Mouse (Mus musculus) small intestine, adult 2 months (tissue): Measurements from ENCODE around the gene Ptcd1. TPM values are rescaled to one million over a fixed set of nuclear protein-coding genes. Genes with fewer than 3 reads are reported as not detected.

Experiments used
- H3K27ac ChIP-seq: fragments of 200-500 bp; 2 replicates; pipeline ENCODE4 v1.5.1; 2012; ENCODE audit warnings: low read depth, low read length, control low read depth, inconsistent platforms; ENCODE audit not compliant: insufficient read depth
- H3K27me3 ChIP-seq: fragments of 200-500 bp; 2 replicates; pipeline ENCODE4 v1.6.1; 2012; ENCODE audit warnings: mild to moderate bottlenecking, moderate library complexity, low read length, inconsistent platforms; ENCODE audit not compliant: control insufficient read depth, insufficient read depth
- H3K36me3 ChIP-seq: fragments of 200-500 bp; 2 replicates; pipeline ENCODE4 v1.6.1; 2012; ENCODE audit warnings: mild to moderate bottlenecking, low read length, control low read depth, inconsistent platforms; ENCODE audit not compliant: control insufficient read depth, insufficient read depth
- H3K4me1 ChIP-seq: fragments of 200-500 bp; 2 replicates; pipeline ENCODE4 v1.6.1; 2012; ENCODE audit warnings: low read length, inconsistent platforms, mixed read lengths; ENCODE audit not compliant: control insufficient read depth, insufficient read depth, insufficient read length
- H3K4me3 ChIP-seq: fragments of 200-500 bp; 2 replicates; pipeline ENCODE4 v1.5.1; 2012; ENCODE audit warnings: low read depth, mild to moderate bottlenecking, control low read depth, inconsistent platforms, low read length, moderate library complexity
- CTCF ChIP-seq: fragments of 200-500 bp; IDR thresholded peaks from 2 replicates; pipeline ENCODE4 v1.5.1; 2012; ENCODE audit warnings: low read depth, mild to moderate bottlenecking, control low read depth, inconsistent platforms, low read length, moderate library complexity, mixed read lengths; ENCODE audit not compliant: insufficient replicate concordance, insufficient read length; ENCODE audit errors: extremely low read depth
- POLR2A ChIP-seq: fragments of 200-500 bp; IDR thresholded peaks from 2 replicates; pipeline ENCODE4 v1.6.1; 2012; ENCODE audit warnings: low read depth, mild to moderate bottlenecking, control low read depth, inconsistent platforms, low read length, moderate library complexity
- WGBS: fragments of 180-500 bp; shearing (Covaris S2); methylation state at CpG from one replicate; pipeline ENCODE4 v1.1.7; 2018; 5-methylcytosine and 5-hydroxymethylcytosine counted together
- polyA plus RNA-seq: library from polyadenylated mRNA; depleted of rRNA; stranded (reverse); fragments of >200 nt; gene quantifications from 2 replicates; pipeline ENCODE4 v1.2.3, GENCODE M21; 2012; rRNA removed

Ptcd1 gene
- polyA plus RNA-seq, 1 experiment: 11.6 TPM

DNA sequence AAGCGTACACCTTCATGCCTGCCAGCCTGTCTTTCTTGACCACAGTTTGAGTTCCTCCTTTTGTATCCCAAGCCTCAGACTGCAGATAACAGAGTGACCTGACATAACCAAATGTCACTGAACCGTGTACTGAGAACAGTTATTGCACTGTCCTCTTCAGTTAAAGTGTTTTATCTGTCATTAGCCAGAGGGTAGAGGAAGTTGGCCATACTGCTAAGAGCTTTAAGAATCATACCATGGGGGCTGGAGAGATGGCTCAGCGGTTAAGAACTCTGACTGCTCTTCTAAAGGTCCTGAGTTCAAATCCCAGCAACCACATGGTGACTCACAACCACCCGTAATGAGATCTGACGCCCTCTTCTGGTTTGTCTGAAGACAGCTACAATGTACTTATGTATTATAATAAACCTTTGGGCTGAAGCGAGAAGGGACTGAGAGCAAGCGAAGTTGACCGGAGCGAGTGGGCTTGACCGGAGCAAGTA lies 68.5 kb downstream of the Ptcd1 start:
- H3K36me3 ChIP-seq: peaks cover 66% of the 10 kb centered on the region

More for the DNA sequence above, 68.5 kb downstream of the Ptcd1 start:
- H3K4me1 ChIP-seq: peaks cover 21% of the 10 kb centered on the region
- H3K27ac ChIP-seq: no peak overlapping the region
- TF ChIP-seq POLR2A: no peak
- TF ChIP-seq CTCF: no peak
- no peak overlapping the region for H3K4me3 ChIP-seq
- H3K27me3 ChIP-seq: no peaks in the 10 kb centered on the region
- WGBS: 90% methylated on average over 10 of the region's 10 CpGs

Other genes starting within 250 kb of the Ptcd1 start
- 12.0 and 19.5 TPM in 2 replicates for gene Smurf1, start 201.3 kb downstream of the Ptcd1 start, polyA plus RNA-seq
- gene Gm4871, start 134.4 kb downstream of the Ptcd1 start, polyA plus RNA-seq: not detected in 2 replicates
- gene 1700018F24Rik, start 124.1 kb downstream of the Ptcd1 start, polyA plus RNA-seq: not detected in 2 replicates
- 59.7 and 105 TPM in 2 replicates for gene Arpc1a, start 83.3 kb downstream of the Ptcd1 start, polyA plus RNA-seq
- gene Kpna7, start 83.1 kb downstream of the Ptcd1 start, polyA plus RNA-seq: not detected in 2 replicates
- 595 and 1,197 TPM in 2 replicates for gene Arpc1b, start 52.9 kb downstream of the Ptcd1 start, polyA plus RNA-seq
- 8.5 and 18.7 TPM in 2 replicates for gene Pdap1, start 26.9 kb downstream of the Ptcd1 start, polyA plus RNA-seq
- 28.1 and 52.8 TPM in 2 replicates for gene Bud31, start 26.7 kb downstream of the Ptcd1 start, polyA plus RNA-seq
- gene Cpsf4, start 105 bp upstream of the Ptcd1 start, polyA plus RNA-seq: 11.6 and 23.2 TPM in 2 replicates
- gene Atp5j2, start 25.0 kb upstream of the Ptcd1 start, polyA plus RNA-seq: 99.9 and 140 TPM in 2 replicates
- gene Zkscan14, start 34.8 kb upstream of the Ptcd1 start, polyA plus RNA-seq: 1.5 and 2.9 TPM in 2 replicates
- 1.8 and 3.9 TPM in 2 replicates for gene Zkscan5, start 37.5 kb upstream of the Ptcd1 start, polyA plus RNA-seq
- gene Zfp655, start 64.6 kb upstream of the Ptcd1 start, polyA plus RNA-seq: 3.2 and 8.6 TPM in 2 replicates
- 7.9 and 16.4 TPM in 2 replicates for gene Zscan25, start 113.4 kb upstream of the Ptcd1 start, polyA plus RNA-seq
- not detected in 2 replicates for gene Cyp3a57, start 178.2 kb upstream of the Ptcd1 start, polyA plus RNA-seq